Mouse (Mus musculus) left cerebral cortex, adult 11 months (tissue): ENCODE data around the gene Sinhcaf.
A peak's percentile ranks its signal among the peaks of the same experiment; 100 is the strongest.
"Not testable (repeated sequence)": the region's sequence is repeated elsewhere in the genome, so short reads cannot be mapped to it uniquely, and the experiment has no call there.

Experiments
- DNase-seq: peaks from one replicate; pipeline ENCODE4 v3.0.0; 2022; ENCODE audit warnings: low spot score

Sinhcaf gene

GRCm38 (mm10) chr6:148946409-148946742 is at the start of gene Sinhcaf:
Gene Sinhcaf (minus strand): TSS chr6:148946467.
- peak; percentile 91 for DNase-seq

GRCm38 (mm10) chr6:148994327-148994999 is 48.2 kb upstream of the Sinhcaf start:
- DNase-seq, result no peak

DNA sequence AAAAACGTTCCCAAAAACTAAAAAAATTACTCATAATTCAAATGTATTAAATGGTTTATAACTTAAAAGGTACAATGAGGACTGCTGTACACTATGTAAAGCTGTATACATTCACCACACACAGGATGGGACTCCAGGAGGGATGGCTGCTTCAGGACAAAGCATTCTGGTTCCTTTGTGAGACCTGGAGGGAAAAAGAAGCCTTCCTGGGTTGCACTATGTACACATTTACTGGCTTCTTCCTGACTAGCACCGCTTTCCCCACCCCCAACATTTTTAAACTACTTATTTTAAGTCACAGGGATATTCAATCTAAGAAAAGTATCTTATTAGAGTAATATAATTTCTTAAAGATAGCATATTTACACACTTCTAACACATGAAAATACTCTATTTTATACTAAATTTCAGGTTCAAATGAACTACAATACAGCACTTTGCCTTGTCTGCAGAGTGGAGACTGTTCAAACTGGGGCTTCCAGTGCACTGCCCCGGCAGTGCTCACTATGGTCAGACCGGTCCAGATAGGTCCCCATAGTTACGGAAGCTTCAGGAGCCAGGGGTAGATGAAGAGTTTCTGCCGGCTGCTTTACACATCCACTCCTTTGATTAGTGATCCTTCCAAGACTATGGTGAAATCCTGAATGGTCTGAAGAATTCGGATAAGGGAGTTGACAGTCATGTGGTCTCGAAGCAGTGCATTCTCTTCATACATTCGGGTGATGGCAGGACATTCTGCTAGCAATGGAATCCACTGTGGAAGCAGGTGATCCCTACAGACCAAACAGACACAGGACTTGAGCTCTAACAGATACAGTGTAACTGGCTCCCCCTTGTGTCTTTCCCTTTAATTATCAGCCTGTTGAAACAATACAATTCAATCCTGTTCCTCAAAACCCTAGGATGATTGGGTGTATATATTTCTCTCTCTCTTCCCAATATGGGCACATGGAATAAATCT is 47.1 kb upstream of the Sinhcaf start:
- no peak for DNase-seq

- no peak for DNase-seq
These were observed 46.3 kb upstream of the Sinhcaf start for GRCm38 (mm10) chr6:148992373-148993116.

DNA sequence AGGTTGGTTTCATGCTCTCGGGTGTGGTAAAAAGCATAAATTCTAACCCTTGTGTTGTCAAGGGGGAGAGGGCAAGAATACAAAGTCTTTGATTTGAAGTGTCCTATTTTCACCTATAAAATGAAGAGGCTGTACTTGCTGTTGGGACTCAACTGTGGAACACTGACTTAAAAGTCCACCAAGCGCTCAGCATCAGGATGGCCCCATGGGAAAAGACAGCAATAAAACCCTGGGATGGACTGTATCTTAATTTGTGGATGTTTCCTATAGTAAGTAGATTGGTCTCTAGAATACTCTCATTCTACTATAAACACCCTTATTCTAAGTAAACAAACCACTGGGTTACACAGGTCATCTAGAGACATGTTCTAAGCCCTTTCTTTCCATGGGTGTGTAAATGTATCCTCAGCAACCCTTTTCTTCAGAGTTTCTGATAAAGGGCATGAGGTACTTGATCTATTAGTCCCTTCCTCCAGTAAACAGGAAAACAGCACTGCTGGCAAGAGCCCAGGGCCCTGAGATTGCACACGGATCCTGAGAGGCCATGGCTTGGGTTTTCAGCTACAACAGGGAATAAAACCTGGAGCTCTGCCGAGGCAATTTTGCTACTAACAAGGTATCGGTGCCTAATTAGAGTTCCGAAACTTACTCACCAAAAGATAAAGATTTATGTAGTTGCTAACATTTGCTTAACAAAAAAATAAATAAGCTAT is 45.5 kb upstream of the Sinhcaf start:
- no peak for DNase-seq

GRCm38 (mm10) chr6:148989792-148990491 is 43.7 kb upstream of the Sinhcaf start:
- not testable (repeated sequence) for DNase-seq

DNA sequence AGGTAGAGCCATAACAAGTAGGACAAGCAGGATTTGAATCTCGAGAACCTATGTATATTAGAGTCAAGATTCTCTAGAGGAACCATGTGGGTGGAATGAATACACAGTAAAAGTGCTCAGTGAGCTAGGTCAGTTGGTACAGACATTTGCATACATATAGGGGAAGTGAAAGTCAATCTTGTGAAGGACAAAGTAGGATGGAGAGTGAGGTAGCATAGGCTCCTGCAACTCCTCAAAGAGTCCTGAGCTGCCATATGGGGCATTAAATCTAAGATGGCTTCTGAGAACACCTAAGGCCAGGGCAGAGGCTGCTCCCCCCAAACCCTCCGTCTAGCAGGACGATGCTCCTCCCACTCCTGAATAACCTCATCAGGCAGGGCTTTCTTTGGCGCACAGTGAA is 39.7 kb upstream of the Sinhcaf start:
- DNase-seq, result no peak

DNA sequence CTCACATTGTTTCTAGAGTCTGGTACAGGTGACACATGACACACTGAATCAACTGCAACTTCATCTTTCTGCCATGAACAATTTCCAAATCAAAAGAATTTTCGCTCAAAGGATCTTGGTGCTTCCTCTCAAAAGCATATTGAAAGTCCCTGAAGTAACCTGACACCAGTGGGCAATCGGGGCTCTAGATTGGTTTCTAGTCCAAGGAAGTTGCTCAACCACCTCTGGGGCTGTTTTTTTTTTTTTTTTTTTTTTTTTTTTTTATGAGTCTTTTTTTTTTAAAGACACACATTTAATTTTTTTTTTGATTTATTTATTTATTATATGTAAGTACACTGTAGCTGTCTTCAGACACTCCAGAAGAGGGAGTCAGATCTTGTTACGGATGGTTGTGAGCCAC is 34.2 kb upstream of the Sinhcaf start:
- no peak for DNase-seq

GRCm38 (mm10) chr6:148975096-148975495 is 28.8 kb upstream of the Sinhcaf start:
- no peak for DNase-seq

DNA sequence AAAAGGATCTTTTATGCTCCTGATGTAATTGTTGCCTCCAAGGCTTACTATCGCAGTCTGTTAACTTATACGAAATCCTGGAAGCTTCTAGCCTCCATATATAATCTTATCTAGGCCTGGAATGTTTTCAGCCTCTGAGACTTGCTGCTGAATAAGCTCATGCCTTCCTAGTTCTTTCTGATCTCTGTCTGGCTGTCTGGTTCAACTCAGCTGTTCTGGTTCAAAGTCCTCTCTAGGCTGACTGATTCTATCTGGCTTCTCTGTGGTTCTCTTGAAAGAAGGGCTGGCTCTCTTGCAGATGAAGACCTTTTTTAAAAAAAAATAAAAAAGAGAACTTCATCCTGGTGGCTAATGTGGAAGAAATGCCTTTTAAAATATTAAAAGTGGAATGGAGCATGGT is 26.6 kb upstream of the Sinhcaf start:
- no peak for DNase-seq

DNA sequence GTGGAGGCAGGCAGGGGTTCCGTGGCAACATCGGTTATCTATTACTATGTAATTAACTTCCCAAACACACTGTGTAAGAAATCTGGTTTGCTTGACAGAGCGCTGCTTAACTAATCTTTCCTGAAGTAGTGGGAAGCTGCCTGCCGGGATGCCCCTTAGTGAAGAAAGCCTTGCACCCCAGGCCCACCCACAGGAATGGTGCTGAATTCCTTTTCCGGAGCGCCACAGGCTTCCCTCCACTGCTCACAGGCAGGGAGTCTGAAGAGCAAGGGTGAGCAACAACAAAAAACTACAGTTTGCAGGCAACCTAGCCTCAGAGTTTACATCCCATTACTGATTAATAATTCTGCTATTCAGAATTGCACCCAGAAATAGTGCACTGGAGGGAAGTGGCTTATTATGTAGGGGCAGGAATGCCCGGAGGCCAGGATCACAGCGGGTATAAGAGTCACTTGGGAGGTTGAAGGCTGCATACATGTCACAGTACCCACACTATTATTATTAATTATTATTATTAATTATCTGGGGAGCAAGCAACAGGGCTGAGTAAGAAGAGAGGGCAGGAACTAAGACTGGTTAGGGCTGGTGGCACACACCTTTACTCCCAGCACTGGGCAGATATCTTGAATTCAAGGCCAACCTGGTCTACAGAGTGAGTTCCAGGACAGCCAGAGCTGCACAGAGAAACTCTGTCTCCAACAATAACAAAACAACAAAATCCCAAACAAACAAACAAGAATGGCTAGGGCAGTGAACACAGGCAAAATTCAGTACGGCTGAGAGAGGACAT is 26.0 kb upstream of the Sinhcaf start:
- no peak for DNase-seq

DNA sequence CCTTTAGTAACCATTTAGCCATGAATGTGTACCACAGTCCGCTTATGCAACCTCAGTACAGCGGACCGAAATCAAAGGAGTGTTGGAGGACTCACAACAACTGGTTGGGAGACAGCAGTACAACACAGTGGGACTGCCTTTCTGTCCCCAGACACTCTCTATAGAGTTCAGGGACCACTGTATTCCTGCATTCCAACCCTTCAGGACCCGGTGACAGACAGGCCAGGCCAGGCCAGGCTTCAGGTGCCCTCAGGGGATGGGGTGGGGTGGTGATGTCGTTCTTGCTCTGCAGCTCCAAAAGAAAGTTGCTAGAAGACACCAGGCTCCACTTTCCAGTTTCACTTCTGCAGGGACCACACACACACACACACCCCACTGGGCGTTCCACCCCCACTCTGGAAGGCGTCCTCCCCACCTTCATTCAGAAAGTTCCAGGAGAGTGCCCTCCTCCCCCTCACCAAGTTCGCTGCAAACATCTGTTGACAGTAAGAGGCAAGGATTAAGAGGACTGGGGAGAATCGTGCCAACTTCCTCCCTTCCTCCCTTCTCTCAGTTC is 25.2 kb upstream of the Sinhcaf start:
- no peak for DNase-seq

DNA sequence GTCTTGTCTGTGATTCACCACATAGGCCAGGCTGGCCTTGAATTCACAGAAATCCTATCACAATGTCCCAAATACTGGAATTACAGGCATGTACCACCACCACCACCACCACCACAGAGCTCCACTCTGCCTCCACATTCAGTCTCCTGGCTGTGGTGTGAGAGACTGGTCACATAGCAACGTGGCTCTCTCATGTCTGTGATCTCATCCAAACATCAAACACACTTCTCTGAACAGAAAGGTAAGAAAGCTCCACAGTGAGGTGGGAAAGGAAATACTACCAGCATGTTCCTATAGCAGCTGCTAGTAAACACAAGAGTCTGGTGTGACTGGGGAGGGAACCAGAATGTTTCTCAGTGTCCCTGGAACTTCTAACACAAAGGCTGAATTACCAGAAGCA is 15.0 kb upstream of the Sinhcaf start:
- DNase-seq, result no peak

GRCm38 (mm10) chr6:148959540-148960238 is 13.4 kb upstream of the Sinhcaf start:
- no peak for DNase-seq

DNA sequence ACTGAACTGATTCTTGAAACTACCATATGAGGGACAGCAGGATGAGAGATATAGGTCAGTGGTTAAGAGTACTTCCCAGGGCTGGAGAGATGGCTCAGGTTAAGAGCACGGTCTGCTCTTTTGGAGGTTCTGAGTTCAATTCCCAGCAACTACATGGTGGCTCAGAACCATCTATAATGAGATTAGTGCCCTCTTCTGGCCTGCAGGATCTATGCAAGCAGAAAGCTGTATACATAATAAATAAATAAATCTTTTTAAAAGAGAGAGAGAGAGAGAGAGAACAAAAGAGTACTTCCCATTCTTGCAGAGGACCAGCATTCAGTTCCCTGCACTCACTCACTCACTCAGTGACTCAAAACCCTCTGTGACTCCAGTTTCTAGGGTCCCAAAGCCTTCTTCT is 12.4 kb upstream of the Sinhcaf start:
- DNase-seq, result no peak

GRCm38 (mm10) chr6:148957046-148957445 is 10.8 kb upstream of the Sinhcaf start:
- DNase-seq, result no peak

- no peak for DNase-seq
These were observed 9.6 kb upstream of the Sinhcaf start for GRCm38 (mm10) chr6:148955641-148956420.

- DNase-seq, result no peak
These were observed 676 bp upstream of the Sinhcaf start for GRCm38 (mm10) chr6:148946881-148947405.
